Comparison of ENCODE assay signal across 9 mouse cellular contexts in genomic region chr7:24845713-24846112, GRCm38 (mm10). TPM values are rescaled to one million over a fixed set of nuclear protein-coding genes. Genes with fewer than 3 reads are reported as not detected.
DNase-seq lines count a peak whose midpoint lies in the region; ATAC-seq and TF ChIP-seq lines count a peak whose summit lies in the region.
"Had no signal": no experiment of that assay in that cellular context is flagged by ENCODE, and none has a peak within 500 bp of the region (broad histone marks: within the 10 kb centered on the region; RNA-seq: fewer than 3 reads in every experiment).

No protein-coding gene starts in this region.

- intact Hi-C loops in gastrocnemius, postnatal 14 days (cut with DNase I; ENCODE audit: low total_unique reads) = no loop called here

- no peaks in the 10 kb centered on the region for H3K36me3 ChIP-seq in hindbrain, embryonic 11.5 days (ENCODE audit: control insufficient read depth, insufficient read depth, low read length)
- H3K36me3 ChIP-seq in hindbrain, embryonic 14.5 days (replicated peaks; ENCODE audit: control insufficient read depth, insufficient read depth) = no peaks in the 10 kb centered on the region
- no peaks in the 10 kb centered on the region for H3K36me3 ChIP-seq in G1E (replicated peaks)
- H3K36me3 ChIP-seq in embryonic facial prominence, embryonic 11.5 days (replicated peaks; ENCODE audit: control insufficient read depth, insufficient read depth, low read depth, low read length) = no peaks in the 10 kb centered on the region
- H3K36me3 ChIP-seq: limb, embryonic 12.5 days had no signal

- H3K9me3 ChIP-seq in hindbrain, embryonic 11.5 days (ENCODE audit: control insufficient read depth, low read length) = no peaks in the 10 kb centered on the region
- H3K9me3 ChIP-seq in hindbrain, embryonic 14.5 days (ENCODE audit: control insufficient read depth, low read length) = no peaks in the 10 kb centered on the region
- H3K9me3 ChIP-seq in G1E (replicated peaks) = no peaks in the 10 kb centered on the region
- H3K9me3 ChIP-seq in embryonic facial prominence, embryonic 11.5 days (replicated peaks; ENCODE audit: control insufficient read depth, low read length) = no peaks in the 10 kb centered on the region
- H3K9me3 ChIP-seq: limb, embryonic 12.5 days had no signal

- TF ChIP-seq CTCF in G1E (IDR thresholded peaks at IDR 0.05; ENCODE audit: low read depth, low read length) = no peak

- peak; percentile 40; the same call in 1 of the 2 replicates for ATAC-seq in hindbrain, embryonic 11.5 days (ENCODE audit: low FRiP score)
- no peak for ATAC-seq in hindbrain, embryonic 14.5 days (ENCODE audit: low FRiP score)
- peak; percentile 76 for ATAC-seq in G1E (ENCODE audit: extremely low read depth, insufficient number of reproducible peaks, low FRiP score, poor library complexity, severe bottlenecking)
- ATAC-seq in embryonic facial prominence, embryonic 11.5 days (replicated peaks; ENCODE audit: insufficient number of reproducible peaks, low FRiP score, low TSS enrichment, low read depth) = no peak; the same call in 1 of the 2 replicates
- ATAC-seq in megakaryocyte-erythroid progenitor cell, adult 5-6 weeks (replicated peaks; ENCODE audit: low FRiP score, low TSS enrichment, poor library complexity, severe bottlenecking) = peak; percentile 93

- WGBS in hindbrain, embryonic 11.5 days = 5% methylated on average over 6 of the region's 6 CpGs
- WGBS in hindbrain, embryonic 14.5 days = under 1% methylated on average over 6 of the region's 6 CpGs
- 2% methylated on average over 6 of the region's 6 CpGs for WGBS in embryonic facial prominence, embryonic 11.5 days

- H3K27me3 ChIP-seq in hindbrain, embryonic 11.5 days (ENCODE audit: control insufficient read depth, insufficient read depth, low read length) = no peaks in the 10 kb centered on the region
- no peaks in the 10 kb centered on the region for H3K27me3 ChIP-seq in hindbrain, embryonic 14.5 days (ENCODE audit: control insufficient read depth, insufficient read depth, low read length)
- no peaks in the 10 kb centered on the region for H3K27me3 ChIP-seq in G1E (ENCODE audit: insufficient read depth, low read length)
- no peaks in the 10 kb centered on the region for H3K27me3 ChIP-seq in embryonic facial prominence, embryonic 11.5 days (ENCODE audit: control insufficient read depth, insufficient read depth, low read length)
- H3K27me3 ChIP-seq: limb, embryonic 12.5 days had no signal

- H3K4me3 ChIP-seq in hindbrain, embryonic 11.5 days (ENCODE audit: low read depth, low read length) = no peak overlapping the region
- no peak overlapping the region for H3K4me3 ChIP-seq in hindbrain, embryonic 14.5 days (replicated peaks; ENCODE audit: low read length)
- H3K4me3 ChIP-seq in G1E (ENCODE audit: low read depth, low read length) = no peak overlapping the region
- no peak overlapping the region for H3K4me3 ChIP-seq in embryonic facial prominence, embryonic 11.5 days (ENCODE audit: low read depth, low read length)
- H3K4me3 ChIP-seq: limb, embryonic 12.5 days had no signal

- peak; percentile 44 for DNase-seq in hindbrain, embryonic 11.5 days (ENCODE audit: low spot score)
- no peak for DNase-seq in hindbrain, embryonic 14.5 days (ENCODE audit: low spot score)
- DNase-seq in G1E (ENCODE audit: low spot score) = peak; percentile 66
- peak; percentile 58 for DNase-seq in embryonic facial prominence, embryonic 11.5 days (ENCODE audit: low spot score)
- DNase-seq in kidney, postnatal 4 days = no peak
- DNase-seq in natural killer cell, adult 2 months (ENCODE audit: low spot score in 2 of 2) = no peak
- DNase-seq in gastrocnemius, postnatal 14 days = no peak

- no peaks in the 10 kb centered on the region for H3K4me1 ChIP-seq in hindbrain, embryonic 11.5 days (replicated peaks; ENCODE audit: control insufficient read depth, insufficient read depth, low read length)
- no peaks in the 10 kb centered on the region; the same call in 1 of the 2 replicates for H3K4me1 ChIP-seq in hindbrain, embryonic 14.5 days (replicated peaks; ENCODE audit: control insufficient read depth, insufficient read depth, low read length)
- peaks cover 50% of the 10 kb centered on the region for H3K4me1 ChIP-seq in G1E (ENCODE audit: insufficient read depth, low read depth, low read length)
- H3K4me1 ChIP-seq in embryonic facial prominence, embryonic 11.5 days (ENCODE audit: control insufficient read depth, insufficient read depth, low read length) = no peaks in the 10 kb centered on the region

- no peak overlapping the region for H3K4me2 ChIP-seq in hindbrain, embryonic 11.5 days (replicated peaks; ENCODE audit: low read depth, low read length)
- no peak overlapping the region for H3K4me2 ChIP-seq in hindbrain, embryonic 14.5 days (replicated peaks)
- no peak overlapping the region for H3K4me2 ChIP-seq in embryonic facial prominence, embryonic 11.5 days (ENCODE audit: low read depth, low read length)
- H3K4me2 ChIP-seq: limb, embryonic 12.5 days had no signal

- no peak overlapping the region for H3K27ac ChIP-seq in hindbrain, embryonic 11.5 days (ENCODE audit: low read depth, low read length)
- no peak overlapping the region for H3K27ac ChIP-seq in hindbrain, embryonic 14.5 days
- no peak overlapping the region for H3K27ac ChIP-seq in embryonic facial prominence, embryonic 11.5 days (replicated peaks; ENCODE audit: low read depth, low read length)
- H3K27ac ChIP-seq: limb, embryonic 12.5 days had no signal

- no peak overlapping the region for H3K9ac ChIP-seq in hindbrain, embryonic 11.5 days (ENCODE audit: low read depth, low read length)
- H3K9ac ChIP-seq in hindbrain, embryonic 14.5 days = no peak overlapping the region
- H3K9ac ChIP-seq in embryonic facial prominence, embryonic 11.5 days (replicated peaks; ENCODE audit: low read length) = no peak overlapping the region
- H3K9ac ChIP-seq: limb, embryonic 12.5 days had no signal

RNA-seq across cellular contexts. Expression of gene Gm9844, which starts 16.3 kb away (rescaled TPM):
- polyA plus RNA-seq in hindbrain, embryonic 11.5 days (2014; fragmentation: Nextera tagmentation; extraction: Ambion mirVana) = 20.9 and 23.6 TPM in 2 replicates
- polyA plus RNA-seq in hindbrain, embryonic 14.5 days (2014; fragmentation: Nextera tagmentation; extraction: Ambion mirVana) = 36.2 and 37.5 TPM in 2 replicates
- total RNA-seq in G1E (2014; fragmentation: Nextera tagmentation) (not detected in 2 replicates), G1E (2017) (not detected in 2 replicates)
- polyA plus RNA-seq in G1E (2012) = 1.3 and 1.7 TPM in 2 replicates
- polyA plus RNA-seq in embryonic facial prominence, embryonic 11.5 days (2014; fragmentation: Nextera tagmentation; extraction: Ambion mirVana) = 20.6 and 26.5 TPM in 2 replicates
- 0.96 and 1.0 TPM in 2 replicates for total RNA-seq in megakaryocyte-erythroid progenitor cell, adult 5-6 weeks (2014; fragmentation: Nextera tagmentation)
- total RNA-seq in megakaryocyte-erythroid progenitor cell, adult 5-6 weeks (2017) = 5.2 and 13.0 TPM in 2 replicates
- 1 to 10 TPM in 1 of 2 experiments, not detected in 1; 1.0 TPM for total RNA-seq in gastrocnemius, postnatal 14 days (2021)

RNA-seq across cellular contexts. Expression of gene Lypd4, which starts 24.0 kb away (rescaled TPM):
- not detected in 2 replicates for polyA plus RNA-seq in hindbrain, embryonic 11.5 days (2014; fragmentation: Nextera tagmentation; extraction: Ambion mirVana)
- 0.27 TPM in 1 of 2 replicates, not detected in the other for polyA plus RNA-seq in hindbrain, embryonic 14.5 days (2014; fragmentation: Nextera tagmentation; extraction: Ambion mirVana)
- total RNA-seq in G1E (2014; fragmentation: Nextera tagmentation) (not detected in 2 replicates), G1E (2017) (0.11 and 0.17 TPM in 2 replicates)
- not detected in 2 replicates for polyA plus RNA-seq in G1E (2012)
- polyA plus RNA-seq in embryonic facial prominence, embryonic 11.5 days (2014; fragmentation: Nextera tagmentation; extraction: Ambion mirVana) = not detected in 2 replicates
- total RNA-seq in megakaryocyte-erythroid progenitor cell, adult 5-6 weeks (2014; fragmentation: Nextera tagmentation) = not detected in 2 replicates
- total RNA-seq in megakaryocyte-erythroid progenitor cell, adult 5-6 weeks (2017) = not detected in 2 replicates
- total RNA-seq in gastrocnemius, postnatal 14 days (2021) = not detected
- polyA plus RNA-seq: limb, embryonic 12.5 days had no signal

RNA-seq across cellular contexts. Expression of gene Dmrtc2, which starts 24.1 kb away (rescaled TPM):
- 0.14 TPM in 1 of 2 replicates, not detected in the other for polyA plus RNA-seq in hindbrain, embryonic 11.5 days (2014; fragmentation: Nextera tagmentation; extraction: Ambion mirVana)
- 0.16 and 0.17 TPM in 2 replicates for polyA plus RNA-seq in hindbrain, embryonic 14.5 days (2014; fragmentation: Nextera tagmentation; extraction: Ambion mirVana)
- not detected in 2 replicates for total RNA-seq in G1E (2014; fragmentation: Nextera tagmentation)
- total RNA-seq in G1E (2017) = not detected in 2 replicates
- not detected in 2 replicates for polyA plus RNA-seq in G1E (2012)
- polyA plus RNA-seq in embryonic facial prominence, embryonic 11.5 days (2014; fragmentation: Nextera tagmentation; extraction: Ambion mirVana) = not detected in 2 replicates
- total RNA-seq in megakaryocyte-erythroid progenitor cell, adult 5-6 weeks (2014; fragmentation: Nextera tagmentation) = not detected in 2 replicates
- total RNA-seq in megakaryocyte-erythroid progenitor cell, adult 5-6 weeks (2017) = not detected in 2 replicates
- total RNA-seq in gastrocnemius, postnatal 14 days (2021) = not detected
- polyA plus RNA-seq: limb, embryonic 12.5 days had no signal

RNA-seq across cellular contexts. Expression of gene Rps19, which starts 38.5 kb away (rescaled TPM):
- polyA plus RNA-seq in hindbrain, embryonic 11.5 days (2014; fragmentation: Nextera tagmentation; extraction: Ambion mirVana) = 1,792 and 1,821 TPM in 2 replicates
- polyA plus RNA-seq in hindbrain, embryonic 14.5 days (2014; fragmentation: Nextera tagmentation; extraction: Ambion mirVana) = 1,197 and 1,586 TPM in 2 replicates
- 877 and 949 TPM in 2 replicates for total RNA-seq in G1E (2014; fragmentation: Nextera tagmentation)
- total RNA-seq in G1E (2017) = 1,262 and 1,401 TPM in 2 replicates
- 2,998 and 3,499 TPM in 2 replicates for polyA plus RNA-seq in G1E (2012)
- polyA plus RNA-seq in embryonic facial prominence, embryonic 11.5 days (2014; fragmentation: Nextera tagmentation; extraction: Ambion mirVana) = 2,121 and 2,269 TPM in 2 replicates
- total RNA-seq in megakaryocyte-erythroid progenitor cell, adult 5-6 weeks (2014; fragmentation: Nextera tagmentation) = 4,961 and 5,532 TPM in 2 replicates
- 979 and 1,008 TPM in 2 replicates for total RNA-seq in megakaryocyte-erythroid progenitor cell, adult 5-6 weeks (2017)
- total RNA-seq in gastrocnemius, postnatal 14 days (2021) = 100 to 1,000 TPM; 481 to 524 TPM

RNA-seq across cellular contexts. Expression of gene Cd79a, which starts 51.5 kb away (rescaled TPM):
- 0.39 TPM in 1 of 2 replicates, not detected in the other for polyA plus RNA-seq in hindbrain, embryonic 11.5 days (2014; fragmentation: Nextera tagmentation; extraction: Ambion mirVana)
- polyA plus RNA-seq in hindbrain, embryonic 14.5 days (2014; fragmentation: Nextera tagmentation; extraction: Ambion mirVana) = 0.13 and 0.33 TPM in 2 replicates
- total RNA-seq in G1E (2014; fragmentation: Nextera tagmentation) (not detected in 2 replicates), G1E (2017) (0.11 TPM in 1 of 2 replicates, not detected in the other)
- polyA plus RNA-seq in G1E (2012) = 0.04 TPM in 1 of 2 replicates, not detected in the other
- polyA plus RNA-seq in embryonic facial prominence, embryonic 11.5 days (2014; fragmentation: Nextera tagmentation; extraction: Ambion mirVana) = 0.20 and 0.28 TPM in 2 replicates
- total RNA-seq in megakaryocyte-erythroid progenitor cell, adult 5-6 weeks (2014; fragmentation: Nextera tagmentation) = 1.5 and 29.5 TPM in 2 replicates
- 4.4 TPM in 1 of 2 replicates, not detected in the other for total RNA-seq in megakaryocyte-erythroid progenitor cell, adult 5-6 weeks (2017)
- under 1 TPM; 0.16 to 0.23 TPM for total RNA-seq in gastrocnemius, postnatal 14 days (2021)

Comparison
In these comparisons a context has a peak if more than half of its experiments do, and no peak if none do; other contexts are left out.
1. ATAC-seq: peak in hindbrain, embryonic 11.5 days (single experiment), G1E (single experiment) and megakaryocyte-erythroid progenitor cell, adult 5-6 weeks (single experiment); none in hindbrain, embryonic 14.5 days (single experiment) and embryonic facial prominence, embryonic 11.5 days (single experiment).
2. DNase-seq: peak in hindbrain, embryonic 11.5 days (single experiment), G1E (single experiment) and embryonic facial prominence, embryonic 11.5 days (single experiment); none in hindbrain, embryonic 14.5 days (single experiment), kidney, postnatal 4 days (0 of 2), natural killer cell, adult 2 months (0 of 2) and gastrocnemius, postnatal 14 days (single experiment).